Mouse (Mus musculus): Measurements from ENCODE around the gene Rlbp1.

Gene Rlbp1

GRCm38 (mm10) chr7:79386422-79387133 is at the start of gene Rlbp1:
Gene Rlbp1 (minus strand): TSS chr7:79387048.
- DNase-seq (ENCODE audit: low read depth, low spot score): no peak

GRCm38 (mm10) chr7:79428243-79428642 is 41.4 kb upstream of the Rlbp1 start:
- DNase-seq (ENCODE audit: low read depth, low spot score): no peak

GRCm38 (mm10) chr7:79425804-79426203 is 39.0 kb upstream of the Rlbp1 start:
- no peak for DNase-seq (ENCODE audit: low read depth, low spot score)

- DNase-seq (ENCODE audit: low read depth, low spot score): no peak
Observed at GRCm38 (mm10) chr7:79422876-79423275, 36.0 kb upstream of the Rlbp1 start.

GRCm38 (mm10) chr7:79419950-79420349 is 33.1 kb upstream of the Rlbp1 start:
- no peak for DNase-seq (ENCODE audit: low read depth, low spot score)

- DNase-seq (ENCODE audit: low read depth, low spot score): no peak
Observed at GRCm38 (mm10) chr7:79414449-79415375, 27.9 kb upstream of the Rlbp1 start.

- DNase-seq (ENCODE audit: low read depth, low spot score): no peak
Observed at GRCm38 (mm10) chr7:79400296-79400695, 13.4 kb upstream of the Rlbp1 start.

GRCm38 (mm10) chr7:79398971-79399370 is 12.1 kb upstream of the Rlbp1 start:
- DNase-seq (ENCODE audit: low read depth, low spot score): no peak

GRCm38 (mm10) chr7:79398426-79398825 is 11.6 kb upstream of the Rlbp1 start:
- DNase-seq (ENCODE audit: low read depth, low spot score): no peak

GRCm38 (mm10) chr7:79397446-79397963 is 10.7 kb upstream of the Rlbp1 start:
- no peak for DNase-seq (ENCODE audit: low read depth, low spot score)

- DNase-seq (ENCODE audit: low read depth, low spot score): no peak
Observed at GRCm38 (mm10) chr7:79395186-79395585, 8.3 kb upstream of the Rlbp1 start.

- DNase-seq (ENCODE audit: low read depth, low spot score): no peak
Observed at GRCm38 (mm10) chr7:79394666-79395065, 7.8 kb upstream of the Rlbp1 start.

- DNase-seq (ENCODE audit: low read depth, low spot score): no peak
Observed at GRCm38 (mm10) chr7:79393924-79394323, 7.1 kb upstream of the Rlbp1 start.

- DNase-seq (ENCODE audit: low read depth, low spot score): no peak
Observed at GRCm38 (mm10) chr7:79392860-79393513, 6.1 kb upstream of the Rlbp1 start.

GRCm38 (mm10) chr7:79391883-79392649 is 5.2 kb upstream of the Rlbp1 start, which contains the start of gene Fanci:
Gene Fanci (plus strand): TSS chr7:79391929.
- DNase-seq (ENCODE audit: low read depth, low spot score): peak; percentile 90

GRCm38 (mm10) chr7:79391471-79391870 is 4.6 kb upstream of the Rlbp1 start:
- no peak for DNase-seq (ENCODE audit: low read depth, low spot score)

GRCm38 (mm10) chr7:79390141-79390708 is 3.4 kb upstream of the Rlbp1 start:
- no peak for DNase-seq (ENCODE audit: low read depth, low spot score)

GRCm38 (mm10) chr7:79388671-79389206 is 1.9 kb upstream of the Rlbp1 start:
- DNase-seq (ENCODE audit: low read depth, low spot score): no peak

- no peak for DNase-seq (ENCODE audit: low read depth, low spot score)
Observed at GRCm38 (mm10) chr7:79387991-79388390, 1.1 kb upstream of the Rlbp1 start.

- no peak for DNase-seq (ENCODE audit: low read depth, low spot score)
Observed at GRCm38 (mm10) chr7:79387140-79387539, 292 bp upstream of the Rlbp1 start.
